Mouse (Mus musculus): ENCODE results near the gene Rab25. TPM values are rescaled to one million over a fixed set of nuclear protein-coding genes. Genes with fewer than 3 reads are reported as not detected.

Rab25 gene
- polyA plus RNA-seq, 1 experiment from 2014 or later, result 0.70 TPM

GRCm38 (mm10) chr3:88530082-88530864 is 17.8 kb downstream of the Rab25 start:
- ATAC-seq, result no peak
- whole genome bisulfite sequencing (ENCODE audit: insufficient replicate concordance), result 44% methylated on average over 11 of the region's 11 CpGs
- peak overlapping the region; percentile 99 for H3K4me2 ChIP-seq
- H3K4me1 ChIP-seq, result peaks cover 82% of the 10 kb centered on the region
- peak overlapping the region; percentile 81 for H3K9ac ChIP-seq
- H3K9me3 ChIP-seq (replicated peaks), result no peaks in the 10 kb centered on the region
- H3K4me3 ChIP-seq, result peak overlapping the region; percentile 74
- peak overlapping the region; percentile 53; the same call in 1 of the 2 replicates for H3K27ac ChIP-seq
- H3K36me3 ChIP-seq, result no peaks in the 10 kb centered on the region
- peaks cover 22% of the 10 kb centered on the region for H3K27me3 ChIP-seq (replicated peaks)

- H3K4me3 ChIP-seq, result no peak overlapping the region
Measured at GRCm38 (mm10) chr3:88529204-88530000, 18.7 kb downstream of the Rab25 start.

GRCm38 (mm10) chr3:88528646-88529045 is 19.5 kb downstream of the Rab25 start:
- Histone ChIP-seq H3K9me3 (replicated peaks) (no peaks in the 10 kb centered on the region), H3K4me1 (peaks cover 66% of the 10 kb centered on the region), H3K4me3 (no peak overlapping the region), H3K9ac (no peak overlapping the region), H3K27ac (no peak overlapping the region), H3K4me2 (no peak overlapping the region), H3K27me3 (replicated peaks) (peaks cover 11% of the 10 kb centered on the region), H3K36me3 (0 out of 2 replicates have a peak, but pooled peaks cover 4% of the 10 kb centered on the region)
- 84% methylated on average over 11 of the region's 11 CpGs for WGBS (ENCODE audit: insufficient replicate concordance)
- ATAC-seq, result no peak

More at GRCm38 (mm10) chr3:88529204-88530000, 18.7 kb downstream of the Rab25 start:
- no peaks in the 10 kb centered on the region for H3K36me3 ChIP-seq
- no peak overlapping the region for H3K9ac ChIP-seq
- peaks cover 73% of the 10 kb centered on the region for H3K4me1 ChIP-seq
- WGBS (ENCODE audit: insufficient replicate concordance), result 63% methylated on average over 7 of the region's 7 CpGs
- H3K27me3 ChIP-seq (replicated peaks), result peaks cover 14% of the 10 kb centered on the region
- ATAC-seq, result no peak
- no peaks in the 10 kb centered on the region for H3K9me3 ChIP-seq (replicated peaks)
- peak overlapping the region; percentile 99; the same call in 1 of the 2 replicates for H3K4me2 ChIP-seq
- no peak overlapping the region for H3K27ac ChIP-seq

DNA sequence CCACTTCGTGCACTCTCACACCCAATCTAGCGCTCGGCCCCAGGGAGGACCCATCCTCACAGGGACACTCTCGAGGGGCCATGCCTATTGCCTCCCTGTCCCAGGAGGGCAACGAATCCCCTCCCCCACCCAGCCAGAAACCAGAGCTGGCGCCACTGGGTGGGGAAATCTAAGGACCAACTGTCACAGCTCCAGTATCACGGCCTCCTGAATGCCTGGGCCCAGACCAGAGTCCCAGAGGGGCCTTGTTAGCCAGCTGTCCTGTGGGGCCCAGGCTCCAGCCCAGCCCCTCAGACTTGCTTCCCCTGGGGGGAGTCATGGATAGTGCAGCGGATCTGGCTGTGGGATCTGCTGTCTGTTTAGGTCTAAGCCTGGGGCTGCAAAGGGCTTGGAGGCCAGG is 20.5 kb downstream of the Rab25 start:
- 27% methylated on average over 8 of the region's 8 CpGs for WGBS (ENCODE audit: insufficient replicate concordance)
- peaks cover 55% of the 10 kb centered on the region for H3K4me1 ChIP-seq
- H3K9ac ChIP-seq, result 0 out of 2 replicates have a peak overlapping the region, but pooled peaks have one; percentile 51
- H3K27ac ChIP-seq, result no peak overlapping the region
- peaks cover 4% of the 10 kb centered on the region; the same call in 1 of the 2 replicates for H3K36me3 ChIP-seq
- H3K9me3 ChIP-seq (replicated peaks), result no peaks in the 10 kb centered on the region
- no peak for ATAC-seq
- H3K4me3 ChIP-seq, result no peak overlapping the region
- H3K27me3 ChIP-seq (replicated peaks), result peaks cover under 1% of the 10 kb centered on the region; the same call in 1 of the 2 replicates
- H3K4me2 ChIP-seq, result peak overlapping the region; percentile 17; the same call in 1 of the 2 replicates

- 34% methylated on average over 17 of the region's 17 CpGs for WGBS (ENCODE audit: insufficient replicate concordance)
- H3K4me3 ChIP-seq, result no peak overlapping the region
- H3K27ac ChIP-seq, result no peak overlapping the region
- H3K36me3 ChIP-seq, result peaks cover 4% of the 10 kb centered on the region; the same call in 1 of the 2 replicates
- H3K9ac ChIP-seq, result no peak overlapping the region; the same call in 1 of the 2 replicates
- H3K9me3 ChIP-seq (replicated peaks), result no peaks in the 10 kb centered on the region
- H3K27me3 ChIP-seq (replicated peaks), result no peaks in the 10 kb centered on the region
- no peak overlapping the region for H3K4me2 ChIP-seq
- H3K4me1 ChIP-seq, result peaks cover 52% of the 10 kb centered on the region
- ATAC-seq, result peak; percentile 76
Measured at GRCm38 (mm10) chr3:88526157-88527131, 21.7 kb downstream of the Rab25 start.

DNA sequence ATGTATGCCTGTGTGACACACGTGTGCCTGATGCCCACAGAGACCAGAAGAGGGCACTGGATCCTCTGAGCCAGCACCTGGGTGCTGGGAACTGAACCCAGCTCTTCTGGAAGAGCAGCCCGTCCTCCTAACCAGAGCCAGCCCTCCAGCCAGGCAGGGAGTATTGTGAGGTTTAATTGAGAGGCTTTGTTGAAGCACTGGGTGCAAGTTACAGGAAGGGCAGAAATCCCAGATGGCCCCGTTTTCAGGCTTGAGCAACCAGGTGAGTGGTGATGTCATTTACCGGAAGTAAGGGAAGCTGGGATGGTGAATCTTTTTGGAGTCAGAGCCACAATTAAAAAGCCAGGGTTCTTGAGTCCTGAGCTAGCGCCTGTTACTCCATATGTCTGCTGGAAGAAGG is 23.1 kb downstream of the Rab25 start:
- Histone ChIP-seq H3K4me3 (no peak overlapping the region), H3K4me2 (no peak overlapping the region), H3K36me3 (peaks cover 4% of the 10 kb centered on the region; the same call in 1 of the 2 replicates), H3K4me1 (peaks cover 38% of the 10 kb centered on the region), H3K27me3 (replicated peaks) (0 out of 2 replicates have a peak, but pooled peaks cover 2% of the 10 kb centered on the region), H3K9me3 (replicated peaks) (no peaks in the 10 kb centered on the region), H3K9ac (no peak overlapping the region), H3K27ac (no peak overlapping the region)
- ATAC-seq, result no peak
- 69% methylated on average over 5 of the region's 5 CpGs for WGBS (ENCODE audit: insufficient replicate concordance)

DNA sequence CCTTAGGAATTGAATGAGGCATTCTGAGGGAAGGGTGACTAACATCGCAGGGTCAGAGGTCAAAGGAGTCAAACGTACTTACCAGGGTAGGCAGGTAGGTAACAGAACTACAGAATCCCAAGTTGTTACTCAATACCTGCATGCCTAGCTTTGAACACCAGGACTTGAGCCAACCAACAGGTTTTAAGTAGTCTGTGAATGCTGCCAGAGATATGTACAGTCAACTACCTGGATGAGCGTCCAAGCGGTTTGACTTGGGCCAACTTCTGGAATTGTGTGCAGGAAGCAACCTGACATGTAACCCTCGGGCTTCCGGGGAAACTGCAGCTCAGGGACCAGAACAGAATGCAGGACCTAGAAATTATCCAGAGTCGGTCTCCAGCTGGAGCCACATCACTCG is 25.1 kb downstream of the Rab25 start:
- peaks cover 4% of the 10 kb centered on the region; the same call in 1 of the 2 replicates for H3K36me3 ChIP-seq
- peaks cover 23% of the 10 kb centered on the region for H3K4me1 ChIP-seq
- H3K4me2 ChIP-seq, result no peak overlapping the region
- no peak overlapping the region for H3K9ac ChIP-seq
- H3K9me3 ChIP-seq (replicated peaks), result no peaks in the 10 kb centered on the region
- H3K4me3 ChIP-seq, result no peak overlapping the region
- 76% methylated on average over 8 of the region's 8 CpGs for WGBS (ENCODE audit: insufficient replicate concordance)
- H3K27ac ChIP-seq, result no peak overlapping the region
- ATAC-seq, result no peak
- 0 out of 2 replicates have a peak, but pooled peaks cover 8% of the 10 kb centered on the region for H3K27me3 ChIP-seq (replicated peaks)

GRCm38 (mm10) chr3:88521803-88522331 is 26.2 kb downstream of the Rab25 start:
- H3K27me3 ChIP-seq (replicated peaks), result 0 out of 2 replicates have a peak, but pooled peaks cover 11% of the 10 kb centered on the region
- H3K4me2 ChIP-seq, result no peak overlapping the region
- WGBS (ENCODE audit: insufficient replicate concordance), result 15% methylated on average over 9 of the region's 9 CpGs
- H3K4me1 ChIP-seq, result peaks cover 14% of the 10 kb centered on the region
- no peaks in the 10 kb centered on the region for H3K9me3 ChIP-seq (replicated peaks)
- no peak overlapping the region for H3K9ac ChIP-seq
- H3K4me3 ChIP-seq, result no peak overlapping the region
- peak; percentile 42 for ATAC-seq
- no peak overlapping the region for H3K27ac ChIP-seq
- H3K36me3 ChIP-seq, result peaks cover 4% of the 10 kb centered on the region; the same call in 1 of the 2 replicates

DNA sequence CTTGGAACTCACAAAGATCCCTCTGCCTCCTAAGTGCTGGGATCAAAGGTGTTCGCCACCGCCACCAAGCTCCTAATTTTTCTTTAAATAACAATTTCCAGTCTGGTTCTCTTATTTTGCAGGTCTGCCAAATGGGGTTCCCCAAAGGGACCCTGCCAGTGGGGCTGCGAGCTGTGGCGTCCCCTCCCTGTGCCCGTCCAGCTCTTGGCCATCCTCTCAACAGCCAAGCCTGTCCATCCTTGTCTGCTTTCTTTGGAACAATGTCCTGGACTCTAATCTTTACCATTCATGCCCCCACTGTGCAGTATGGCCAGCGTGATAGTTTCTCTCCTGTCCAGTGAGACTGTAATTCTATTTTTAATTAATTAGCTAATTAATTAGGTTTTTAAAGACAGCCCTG is 26.9 kb downstream of the Rab25 start:
- no peak overlapping the region for H3K27ac ChIP-seq
- peaks cover 4% of the 10 kb centered on the region; the same call in 1 of the 2 replicates for H3K36me3 ChIP-seq
- H3K27me3 ChIP-seq (replicated peaks), result peaks cover 17% of the 10 kb centered on the region; the same call in 1 of the 2 replicates
- H3K4me3 ChIP-seq, result no peak overlapping the region
- H3K4me2 ChIP-seq, result no peak overlapping the region
- no peak for ATAC-seq
- H3K9ac ChIP-seq, result no peak overlapping the region
- H3K9me3 ChIP-seq (replicated peaks), result no peaks in the 10 kb centered on the region
- 81% methylated on average over 6 of the region's 6 CpGs for WGBS (ENCODE audit: insufficient replicate concordance)
- H3K4me1 ChIP-seq, result peaks cover 8% of the 10 kb centered on the region

DNA sequence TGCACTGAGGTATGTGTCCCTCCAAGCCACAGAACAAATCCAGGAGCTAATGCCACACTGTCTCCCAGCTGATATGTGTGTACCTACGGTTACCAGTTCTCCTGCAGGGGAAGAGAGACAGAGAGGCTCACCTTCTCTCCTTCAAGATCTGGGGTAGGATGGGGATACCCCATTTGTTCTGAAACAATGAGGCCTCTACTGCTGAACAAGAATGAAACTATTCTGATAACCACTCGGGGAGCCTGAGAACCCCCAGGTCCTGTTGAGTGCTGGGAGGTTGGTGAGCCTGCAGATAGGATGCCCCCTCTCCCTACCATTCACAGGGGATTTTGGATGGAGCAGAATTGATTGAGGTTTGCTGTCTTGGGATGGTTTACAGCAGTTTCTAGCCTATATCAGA is 28.0 kb downstream of the Rab25 start:
- no peak for ATAC-seq
- 69% methylated on average over 2 of the region's 2 CpGs for WGBS (ENCODE audit: insufficient replicate concordance)

More for the DNA sequence above, 28.0 kb downstream of the Rab25 start:
- Histone ChIP-seq H3K4me2 (no peak overlapping the region), H3K36me3 (peaks cover 4% of the 10 kb centered on the region; the same call in 1 of the 2 replicates), H3K4me1 (peaks cover 5% of the 10 kb centered on the region; the same call in 1 of the 2 replicates), H3K9ac (no peak overlapping the region), H3K27ac (no peak overlapping the region), H3K9me3 (replicated peaks) (no peaks in the 10 kb centered on the region), H3K4me3 (no peak overlapping the region), H3K27me3 (replicated peaks) (peaks cover 20% of the 10 kb centered on the region; the same call in 1 of the 2 replicates)
